17 mouse cellular contexts compared by ENCODE assay signal in genomic region chr1:88461096-88461495, GRCm38 (mm10). TPM values are rescaled to one million over a fixed set of nuclear protein-coding genes. Genes with fewer than 3 reads are reported as not detected.
"Had no signal": no experiment of that assay in that cellular context is flagged by ENCODE, and none has a peak within 500 bp of the region (broad histone marks: within the 10 kb centered on the region; RNA-seq: fewer than 3 reads in every experiment).

No protein-coding gene starts in this region.

- DNase-seq: kidney, adult 11 months; kidney, adult 9 months; kidney, postnatal 36 days; left cerebral cortex, postnatal 4 days; lung, adult 18-20 months; right cerebral cortex, postnatal 25 days; thymus, adult 18-20 months; thymus, postnatal 14 days had no signal

- H3K27ac ChIP-seq: kidney, postnatal 0 days; limb, embryonic 13.5 days; liver, embryonic 14.5 days; neural tube, embryonic 13.5 days had no signal

- H3K4me2 ChIP-seq: limb, embryonic 13.5 days; neural tube, embryonic 13.5 days had no signal

- H3K4me3 ChIP-seq: limb, embryonic 13.5 days; neural tube, embryonic 13.5 days had no signal

- H3K9me3 ChIP-seq: neural tube, embryonic 13.5 days had no signal

- H3K27me3 ChIP-seq: limb, embryonic 13.5 days; neural tube, embryonic 13.5 days had no signal

- H3K36me3 ChIP-seq: limb, embryonic 13.5 days; neural tube, embryonic 13.5 days had no signal

- H3K9ac ChIP-seq: limb, embryonic 13.5 days; liver, embryonic 14.5 days; neural tube, embryonic 13.5 days had no signal

RNA-seq across cellular contexts. Expression of gene Glrp1, which starts 48.8 kb away (rescaled TPM):
- total RNA-seq: layer of hippocampus, adult 18-20 months; layer of hippocampus, postnatal 10 days; left cerebral cortex, postnatal 4 days; monocyte, adult 5-6 weeks had no signal
- polyA plus RNA-seq: limb, embryonic 13.5 days; neural tube, embryonic 13.5 days; small intestine, adult 2 months had no signal

RNA-seq across cellular contexts. Expression of gene Spp2, which starts 54.3 kb away (rescaled TPM):
- total RNA-seq: layer of hippocampus, adult 18-20 months; megakaryocyte-erythroid progenitor cell, adult 5-6 weeks; monocyte, adult 5-6 weeks had no signal
- polyA plus RNA-seq: limb, embryonic 13.5 days; small intestine, adult 2 months had no signal
